Mouse (Mus musculus) hindbrain, embryonic 12.5 days (tissue): ENCODE data around the gene Trmt10b. TPM values are rescaled to one million over a fixed set of nuclear protein-coding genes. Genes with fewer than 3 reads are reported as not detected.
A peak's percentile ranks its signal among the peaks of the same experiment; 100 is the strongest.

Experiments used
- ATAC-seq: fragments of 200-750 bp; cut with Nextera tagmentation; 2 replicates; pipeline ENCODE4 v1.8.0; 2017; ENCODE audit warnings: moderate TSS enrichment; ENCODE audit not compliant: low FRiP score
- H3K27ac ChIP-seq: fragments of 300-500 bp; sonication (generic); 2 replicates; pipeline ENCODE4 v1.5.1; 2016; ENCODE audit warnings: mild to moderate bottlenecking
- H3K27me3 ChIP-seq: fragments of 300-500 bp; sonication (generic); 2 replicates; pipeline ENCODE4 v1.6.1; 2016; ENCODE audit warnings: mild to moderate bottlenecking
- H3K36me3 ChIP-seq: fragments of 300-500 bp; sonication (generic); 2 replicates; pipeline ENCODE4 v1.6.1; 2016; ENCODE audit warnings: mild to moderate bottlenecking
- H3K4me1 ChIP-seq: fragments of 300-500 bp; sonication (generic); 2 replicates; pipeline ENCODE4 v1.6.1; 2016
- H3K4me2 ChIP-seq: fragments of 300-500 bp; sonication (generic); replicated peaks from 2 replicates; pipeline ENCODE4 v1.6.1; 2016; ENCODE audit warnings: mild to moderate bottlenecking
- H3K4me3 ChIP-seq: fragments of 300-500 bp; sonication (generic); 2 replicates; pipeline ENCODE4 v1.5.1; 2016; ENCODE audit warnings: mild to moderate bottlenecking
- H3K9ac ChIP-seq: fragments of 300-500 bp; sonication (generic); 2 replicates; pipeline ENCODE4 v1.6.1; 2016; ENCODE audit warnings: mild to moderate bottlenecking, moderate library complexity
- H3K9me3 ChIP-seq: fragments of 300-500 bp; sonication (generic); replicated peaks from 2 replicates; pipeline ENCODE4 v1.6.1; 2016; ENCODE audit warnings: mild to moderate bottlenecking
- WGBS: fragments of 180-500 bp; shearing (Covaris S2); methylation state at CpG from one replicate; pipeline ENCODE4 v1.1.7; 2016; 5-methylcytosine and 5-hydroxymethylcytosine counted together
- polyA plus RNA-seq: library from polyadenylated mRNA; unstranded; fragments of >200 nt; fragmentation: Nextera tagmentation; extraction: Ambion mirVana; gene quantifications from 2 replicates; pipeline ENCODE4 v1.2.1, GENCODE M21; 2016

Trmt10b gene
- 16.8 and 18.5 TPM in 2 replicates for polyA plus RNA-seq

DNA sequence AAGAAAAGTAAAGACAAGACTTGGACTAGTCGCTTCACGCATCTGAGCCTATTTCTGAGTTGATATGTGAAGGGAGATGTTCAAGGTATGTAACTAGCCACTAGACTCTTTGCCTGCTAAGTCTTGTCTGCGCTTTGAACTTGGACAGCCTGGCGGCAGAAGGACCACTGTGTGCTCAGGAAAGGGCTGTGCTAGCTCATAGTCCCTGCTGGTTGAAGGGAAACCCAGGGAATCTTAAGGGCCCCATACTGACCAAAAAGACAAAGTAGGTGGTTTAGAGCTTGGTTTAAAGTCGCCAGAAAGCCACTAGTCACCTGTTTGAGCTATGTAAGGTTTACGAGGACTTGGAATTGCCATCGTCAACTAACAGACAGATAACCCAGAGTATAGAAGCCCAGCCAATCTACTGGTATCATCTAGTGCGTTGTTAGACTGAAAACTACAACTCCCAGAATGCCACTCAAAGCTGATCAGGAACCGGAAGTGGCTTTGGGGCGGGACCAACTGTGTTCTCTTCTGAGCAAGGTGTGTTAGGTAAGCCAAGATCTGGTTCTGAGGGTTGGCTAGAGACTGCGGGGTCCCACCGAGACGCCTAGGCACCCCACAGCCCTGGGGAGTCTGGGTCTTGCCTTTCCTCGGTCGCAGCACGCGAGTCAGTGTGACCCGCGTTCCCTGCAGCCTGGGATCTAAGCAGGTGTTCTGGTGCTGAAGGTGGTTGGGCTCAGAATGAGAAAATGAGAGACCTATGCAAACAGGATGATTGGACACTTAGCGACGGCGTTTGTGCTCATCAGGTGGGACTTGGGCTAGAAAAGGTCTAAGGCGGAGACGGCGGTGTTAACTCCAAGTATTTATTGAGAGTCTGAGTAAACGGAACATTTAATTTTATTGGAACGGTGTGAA, at the start of gene Trmt10b:
TSS of gene Trmt10b (plus strand) at position 466 of the 903 bp plus-strand sequence.
- Histone ChIP-seq H3K4me2 (peak within 1 kb of the TSS; percentile 82), H3K4me3 (peak within 1 kb of the TSS; percentile 75), H3K27me3 (no peaks in the 10 kb centered on the region), H3K9ac (peak within 1 kb of the TSS; percentile 65), H3K27ac (no peak within 1 kb of the TSS), H3K36me3 (peaks cover 14% of the 10 kb centered on the region), H3K9me3 (no peaks in the 10 kb centered on the region), H3K4me1 (peaks cover 6% of the 10 kb centered on the region)
- peak; percentile 88 for ATAC-seq
- 25% methylated on average over 27 of the region's 27 CpGs for WGBS

DNA sequence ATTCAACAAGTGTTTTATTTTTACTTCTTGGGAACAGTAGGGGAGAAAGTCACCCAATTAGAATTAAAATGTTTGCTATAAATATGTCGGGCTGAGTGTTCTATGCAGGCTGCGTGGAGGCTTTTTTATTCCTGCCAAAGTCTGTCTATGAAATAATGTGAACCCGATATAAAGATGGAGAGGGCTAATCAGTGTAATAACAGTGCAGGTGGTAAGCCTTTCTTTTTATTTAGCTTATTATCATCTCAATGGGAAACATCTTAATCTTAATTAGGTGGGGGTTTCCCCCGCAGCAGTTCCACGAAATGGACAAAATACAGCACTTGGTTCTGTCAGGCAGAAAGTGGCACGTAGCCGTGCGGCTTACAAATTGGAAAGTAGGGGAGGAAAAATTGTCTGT, 45.7 kb upstream of the Trmt10b start:
- Histone ChIP-seq H3K9me3 (no peaks in the 10 kb centered on the region), H3K4me3 (no peak overlapping the region), H3K27me3 (peaks cover 3% of the 10 kb centered on the region; the same call in 1 of the 2 replicates), H3K9ac (no peak overlapping the region), H3K36me3 (no peaks in the 10 kb centered on the region), H3K27ac (no peak overlapping the region), H3K4me1 (peaks cover 20% of the 10 kb centered on the region), H3K4me2 (no peak overlapping the region)
- WGBS, result 64% methylated on average over 8 of the region's 8 CpGs
- ATAC-seq, result no peak

DNA sequence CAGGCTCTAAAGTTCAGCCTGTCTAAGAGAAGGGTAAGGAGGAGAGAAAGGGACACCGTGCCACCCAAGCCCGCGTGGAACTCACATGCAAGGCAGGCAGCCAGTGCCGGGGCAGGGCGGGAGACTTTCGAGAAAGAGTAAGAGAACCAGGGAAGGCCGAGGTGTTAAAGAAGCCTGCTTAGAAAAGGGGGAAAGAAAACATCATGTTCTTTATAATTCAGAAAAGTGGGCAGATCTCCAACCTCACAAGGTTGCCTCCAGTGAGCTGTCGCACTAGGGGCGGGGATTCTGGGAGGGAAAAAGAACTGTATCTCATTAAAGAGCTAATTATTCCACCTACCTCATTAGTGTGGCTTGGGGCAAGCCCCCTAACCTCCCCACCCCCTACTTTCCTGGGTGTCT, 44.1 kb upstream of the Trmt10b start:
- Histone ChIP-seq H3K4me3 (no peak overlapping the region), H3K36me3 (no peaks in the 10 kb centered on the region), H3K27ac (no peak overlapping the region), H3K9ac (no peak overlapping the region), H3K4me1 (peaks cover 20% of the 10 kb centered on the region), H3K4me2 (no peak overlapping the region), H3K27me3 (peaks cover 3% of the 10 kb centered on the region; the same call in 1 of the 2 replicates), H3K9me3 (no peaks in the 10 kb centered on the region)
- WGBS, result 49% methylated on average over 9 of the region's 9 CpGs
- no peak for ATAC-seq

DNA sequence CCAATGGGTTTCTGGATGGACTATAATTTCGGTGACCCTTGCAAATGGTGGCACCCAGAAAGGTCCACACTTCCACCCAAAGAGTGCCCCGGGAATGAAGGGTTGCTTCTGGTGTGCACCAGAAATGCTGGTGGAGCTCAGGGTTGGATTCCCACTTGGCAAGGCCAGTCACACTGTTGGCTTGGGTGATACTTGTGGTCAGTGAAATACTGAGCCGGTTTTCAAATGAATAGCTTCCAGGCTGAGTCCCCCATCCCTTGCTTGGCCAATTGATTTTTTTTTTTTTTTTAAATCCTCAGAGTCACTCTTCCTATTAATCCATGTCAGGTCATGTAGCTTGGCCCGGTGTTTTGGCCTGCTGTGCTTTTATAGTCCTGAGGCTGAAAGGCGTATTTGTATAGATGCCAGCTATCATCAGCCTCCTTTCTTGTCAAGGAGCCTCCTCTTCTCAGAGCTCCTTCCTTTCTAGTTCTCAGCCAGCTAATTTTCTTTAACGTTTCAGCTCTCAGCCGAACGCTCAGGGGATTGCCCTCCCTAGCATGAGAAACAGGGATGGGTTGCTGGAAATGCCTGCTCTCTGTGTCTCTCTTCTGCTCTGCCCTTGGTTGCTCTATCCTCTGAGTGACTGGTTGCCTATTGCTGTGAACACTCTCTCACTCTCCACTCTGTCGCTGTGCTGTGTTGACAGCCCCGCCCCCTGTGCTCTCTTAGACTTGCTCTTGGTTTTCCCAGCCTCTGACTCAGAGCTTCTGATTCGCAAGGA, 42.9 kb upstream of the Trmt10b start:
- ATAC-seq, result no peak
- H3K4me1 ChIP-seq, result peaks cover 20% of the 10 kb centered on the region
- no peak overlapping the region for H3K9ac ChIP-seq
- H3K9me3 ChIP-seq, result no peaks in the 10 kb centered on the region
- H3K27ac ChIP-seq, result no peak overlapping the region; the same call in 1 of the 2 replicates
- H3K4me3 ChIP-seq, result no peak overlapping the region
- WGBS, result 36% methylated on average over 11 of the region's 11 CpGs
- H3K4me2 ChIP-seq, result no peak overlapping the region
- no peaks in the 10 kb centered on the region for H3K36me3 ChIP-seq
- peaks cover 3% of the 10 kb centered on the region; the same call in 1 of the 2 replicates for H3K27me3 ChIP-seq

DNA sequence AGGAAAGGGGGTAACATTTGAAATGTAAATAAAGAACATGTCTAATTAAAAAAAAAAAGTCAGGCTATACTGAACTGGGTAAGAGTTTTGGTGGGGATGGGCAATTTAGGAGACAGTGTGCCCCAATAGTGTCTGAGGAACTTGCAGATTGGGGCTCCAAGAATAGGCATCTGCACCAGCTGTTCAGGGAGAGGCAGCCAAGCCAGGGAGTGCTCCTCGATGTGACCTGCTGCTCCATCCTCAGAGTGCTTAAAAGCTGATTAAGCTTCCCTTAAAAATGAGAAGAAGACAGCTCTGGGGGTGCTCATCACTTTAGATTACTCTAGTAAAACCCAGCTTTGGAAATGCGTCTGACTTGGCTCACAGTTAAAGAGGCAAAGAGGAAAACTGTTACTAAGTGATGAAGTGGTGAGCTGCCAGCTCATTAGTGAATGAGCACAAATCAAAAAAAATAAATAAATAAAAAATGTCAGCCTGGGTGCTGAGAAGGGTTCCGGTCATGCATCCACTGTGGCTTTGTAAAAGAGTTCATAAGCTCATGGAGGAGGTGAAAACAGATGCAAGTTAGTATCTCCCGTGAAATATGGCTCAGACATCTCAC, 37.6 kb upstream of the Trmt10b start:
- WGBS, result 70% methylated on average over 4 of the region's 4 CpGs
- Histone ChIP-seq H3K9me3 (no peaks in the 10 kb centered on the region), H3K4me3 (no peak overlapping the region), H3K4me1 (peaks cover 5% of the 10 kb centered on the region; the same call in 1 of the 2 replicates), H3K27me3 (peaks cover 3% of the 10 kb centered on the region; the same call in 1 of the 2 replicates), H3K36me3 (no peaks in the 10 kb centered on the region), H3K4me2 (no peak overlapping the region), H3K27ac (no peak overlapping the region), H3K9ac (no peak overlapping the region)
- ATAC-seq, result no peak

DNA sequence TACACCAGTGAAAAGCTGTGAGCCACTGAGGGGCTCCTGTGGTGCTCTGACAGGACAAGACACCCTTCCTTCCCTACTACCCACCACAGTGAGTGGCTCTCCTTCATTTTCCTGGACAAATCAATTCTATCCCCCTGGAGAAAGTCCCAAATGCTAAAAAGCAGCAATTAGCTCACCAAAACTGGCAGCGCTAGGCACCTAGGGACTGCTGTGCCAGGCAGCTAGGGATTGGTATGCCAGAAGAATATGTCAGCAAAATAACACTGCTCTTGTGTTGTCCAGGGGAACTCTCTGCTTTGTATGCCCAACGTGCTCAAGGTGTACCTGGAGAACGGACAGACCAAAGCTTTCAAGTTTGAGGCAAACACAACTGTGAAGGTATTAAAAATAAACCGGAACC, 35.4 kb upstream of the Trmt10b start:
- Histone ChIP-seq H3K4me2 (no peak overlapping the region), H3K9me3 (no peaks in the 10 kb centered on the region), H3K36me3 (no peaks in the 10 kb centered on the region), H3K27me3 (no peaks in the 10 kb centered on the region), H3K4me1 (no peaks in the 10 kb centered on the region), H3K27ac (no peak overlapping the region), H3K4me3 (no peak overlapping the region), H3K9ac (no peak overlapping the region)
- WGBS, result 96% methylated on average over 4 of the region's 4 CpGs
- no peak for ATAC-seq

DNA sequence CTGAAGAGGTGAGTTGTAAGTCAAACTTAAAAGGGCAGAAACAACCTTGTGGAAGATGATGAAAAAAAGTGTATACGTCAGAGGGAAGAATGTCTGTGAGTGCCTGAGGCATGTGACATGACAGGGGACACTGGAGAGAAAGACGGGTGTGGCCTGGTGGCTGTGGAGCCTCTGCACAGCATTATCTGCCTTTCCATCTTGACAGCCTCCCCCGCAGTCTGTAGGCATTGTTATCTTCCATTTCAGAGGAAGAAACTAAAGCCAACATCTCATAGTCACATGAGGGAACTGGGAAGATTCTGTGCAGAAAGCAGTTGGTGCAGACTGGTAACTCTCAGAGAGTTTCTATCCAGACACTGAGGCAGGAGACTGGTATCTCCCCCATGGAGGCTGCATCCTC, 29.0 kb upstream of the Trmt10b start:
- H3K4me2 ChIP-seq, result no peak overlapping the region
- no peak overlapping the region for H3K4me3 ChIP-seq
- H3K4me1 ChIP-seq, result peaks cover 6% of the 10 kb centered on the region
- H3K27ac ChIP-seq, result no peak overlapping the region
- H3K36me3 ChIP-seq, result no peaks in the 10 kb centered on the region
- H3K27me3 ChIP-seq, result no peaks in the 10 kb centered on the region
- WGBS, result 71% methylated on average over 3 of the region's 3 CpGs
- ATAC-seq, result no peak
- H3K9ac ChIP-seq, result no peak overlapping the region
- H3K9me3 ChIP-seq, result no peaks in the 10 kb centered on the region

DNA sequence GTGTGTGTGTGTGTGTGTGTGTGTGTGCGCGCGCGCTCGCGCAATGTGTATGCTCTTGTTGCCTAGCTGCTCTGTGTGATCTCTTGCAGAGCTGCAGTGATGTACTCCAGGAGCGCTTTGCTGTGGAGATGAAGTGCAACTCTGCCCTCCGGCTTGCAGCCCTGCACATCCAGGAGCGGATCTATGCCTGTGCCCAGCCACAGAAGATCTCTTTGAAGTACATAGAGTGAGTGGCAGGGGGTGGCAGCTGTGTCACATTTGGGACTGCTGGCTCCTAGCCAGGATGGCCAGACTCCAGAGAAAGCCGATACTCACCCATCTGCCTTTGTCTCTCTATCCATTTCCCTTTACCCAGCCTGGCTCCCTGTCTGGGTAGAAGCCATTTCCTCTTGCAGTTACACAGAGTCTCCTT, 25.9 kb upstream of the Trmt10b start:
- peak; percentile 67 for ATAC-seq
- WGBS, result 66% methylated on average over 10 of the region's 10 CpGs
- no peaks in the 10 kb centered on the region for H3K36me3 ChIP-seq
- no peak overlapping the region for H3K4me2 ChIP-seq
- H3K27ac ChIP-seq, result peak overlapping the region; percentile 50; the same call in 1 of the 2 replicates
- no peaks in the 10 kb centered on the region for H3K9me3 ChIP-seq
- no peak overlapping the region for H3K4me3 ChIP-seq
- H3K27me3 ChIP-seq, result no peaks in the 10 kb centered on the region; the same call in 1 of the 2 replicates
- no peak overlapping the region for H3K9ac ChIP-seq
- peaks cover 6% of the 10 kb centered on the region for H3K4me1 ChIP-seq

DNA sequence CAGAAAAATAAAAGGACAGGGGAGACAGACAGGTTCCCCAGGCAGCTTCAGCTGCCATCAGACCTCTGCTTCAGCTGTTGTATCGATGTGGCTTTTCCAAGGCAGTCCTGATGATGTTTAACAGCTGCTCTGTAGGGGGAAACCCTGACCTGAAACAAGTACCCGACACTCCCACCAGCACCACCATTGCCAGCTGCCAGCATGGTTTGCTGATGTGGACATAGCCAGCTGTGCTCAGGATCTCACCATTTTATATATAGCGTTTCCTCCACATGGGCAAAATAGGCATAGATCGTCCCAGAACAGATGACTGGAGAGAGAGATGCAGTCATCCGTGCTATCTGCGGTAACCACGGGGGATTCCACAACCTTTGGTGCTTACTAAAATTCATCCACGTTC, 21.2 kb upstream of the Trmt10b start:
- Histone ChIP-seq H3K4me2 (no peak overlapping the region), H3K9me3 (no peaks in the 10 kb centered on the region), H3K4me3 (no peak overlapping the region), H3K36me3 (no peaks in the 10 kb centered on the region), H3K27ac (no peak overlapping the region), H3K4me1 (peaks cover 6% of the 10 kb centered on the region), H3K9ac (no peak overlapping the region), H3K27me3 (no peaks in the 10 kb centered on the region; the same call in 1 of the 2 replicates)
- ATAC-seq, result no peak
- WGBS, result 83% methylated on average over 8 of the region's 8 CpGs

DNA sequence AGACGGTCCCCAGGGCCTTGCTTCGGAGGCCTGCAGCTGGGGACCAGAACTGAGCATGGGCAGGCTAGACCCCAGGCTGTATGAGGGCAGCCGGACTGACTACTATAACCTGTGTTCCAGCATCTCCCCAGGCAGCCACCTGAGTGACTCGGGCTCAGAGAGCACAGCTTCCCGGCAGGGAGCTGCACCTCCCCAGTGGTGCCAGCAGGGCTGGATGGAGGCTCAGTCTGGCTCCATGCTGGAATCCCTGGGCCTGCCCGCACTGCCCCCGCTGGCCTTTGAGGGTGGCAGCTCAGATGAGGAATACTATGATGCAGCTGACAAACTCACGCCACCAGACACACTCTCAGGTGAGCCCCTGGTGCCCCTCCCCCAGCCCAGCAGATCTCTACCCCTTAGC, 17.6 kb upstream of the Trmt10b start:
- Histone ChIP-seq H3K27ac (no peak overlapping the region), H3K9ac (no peak overlapping the region; the same call in 1 of the 2 replicates), H3K4me3 (no peak overlapping the region), H3K36me3 (no peaks in the 10 kb centered on the region), H3K4me2 (no peak overlapping the region), H3K9me3 (no peaks in the 10 kb centered on the region), H3K27me3 (no peaks in the 10 kb centered on the region; the same call in 1 of the 2 replicates), H3K4me1 (no peaks in the 10 kb centered on the region)
- ATAC-seq, result no peak
- 57% methylated on average over 8 of the region's 8 CpGs for WGBS

DNA sequence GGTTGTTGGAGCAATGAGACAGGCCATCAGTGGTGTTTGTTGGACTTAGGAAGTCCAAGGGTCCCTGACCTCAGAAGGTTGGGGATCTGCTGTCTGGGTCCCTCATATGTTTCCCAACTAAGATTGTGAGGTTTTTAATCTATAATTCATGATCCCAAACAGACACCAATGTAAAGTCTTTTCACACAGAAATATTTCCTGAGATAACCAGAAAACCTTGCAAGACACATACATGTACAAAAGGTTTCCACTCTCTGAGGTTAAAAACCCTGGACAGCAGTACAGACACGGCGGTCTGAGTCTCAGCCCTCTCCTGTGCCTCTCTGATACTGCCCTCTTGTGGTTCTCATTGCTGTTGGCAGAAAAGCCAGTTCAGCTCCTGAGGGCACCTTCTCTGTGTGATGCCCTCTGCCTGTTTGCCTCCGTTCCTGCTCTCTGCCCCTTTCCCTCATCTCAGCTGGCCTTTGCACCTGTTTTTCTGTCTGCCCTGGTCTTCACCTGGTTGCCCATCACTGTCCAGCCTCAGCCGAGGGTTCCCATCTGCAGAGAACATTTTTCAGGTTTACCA, 16.9 kb upstream of the Trmt10b start:
- ATAC-seq, result peak; percentile 29; the same call in 1 of the 2 replicates
- Histone ChIP-seq H3K27me3 (no peaks in the 10 kb centered on the region), H3K27ac (no peak overlapping the region)

DNA sequence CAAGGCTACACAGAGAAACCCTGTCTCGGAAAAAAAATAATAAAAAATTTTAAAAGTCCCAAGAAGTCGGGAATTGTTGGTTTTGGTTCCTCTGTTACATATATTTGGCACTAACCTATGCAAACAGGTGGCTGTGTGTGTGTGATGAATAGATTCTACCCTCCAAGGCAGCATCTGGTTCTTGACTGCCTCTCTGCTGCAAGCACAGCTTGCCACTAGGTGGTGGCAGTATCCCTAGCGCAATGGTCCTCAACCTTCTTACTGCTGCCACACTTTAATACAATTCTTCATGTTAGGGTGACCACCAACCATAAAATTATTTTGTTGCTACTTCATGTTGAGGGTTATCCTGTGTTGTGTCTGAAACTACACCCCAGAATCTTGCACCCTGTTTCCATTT, 10.6 kb upstream of the Trmt10b start:
- H3K9me3 ChIP-seq, result no peaks in the 10 kb centered on the region
- no peak overlapping the region for H3K9ac ChIP-seq
- no peak overlapping the region for H3K4me2 ChIP-seq
- H3K36me3 ChIP-seq, result no peaks in the 10 kb centered on the region
- 44% methylated on average over 3 of the region's 3 CpGs for WGBS
- no peaks in the 10 kb centered on the region for H3K4me1 ChIP-seq
- ATAC-seq, result no peak
- no peaks in the 10 kb centered on the region for H3K27me3 ChIP-seq
- no peak overlapping the region for H3K4me3 ChIP-seq
- H3K27ac ChIP-seq, result no peak overlapping the region

More for the DNA sequence above, 16.9 kb upstream of the Trmt10b start:
- Histone ChIP-seq H3K4me2 (no peak overlapping the region), H3K9me3 (no peaks in the 10 kb centered on the region), H3K4me3 (no peak overlapping the region), H3K4me1 (no peaks in the 10 kb centered on the region), H3K36me3 (no peaks in the 10 kb centered on the region), H3K9ac (no peak overlapping the region)
- WGBS, result 16% methylated on average over 4 of the region's 4 CpGs
